Mouse (Mus musculus) gonadal fat pad, adult 2 months (tissue): Measurements from ENCODE around the gene L3mbtl1. TPM values are rescaled to one million over a fixed set of nuclear protein-coding genes. Genes with fewer than 3 reads are reported as not detected.

Experiments
- DNase-seq: peaks from one replicate; pipeline ENCODE4 v3.0.0-alpha.2; 2012; ENCODE audit warnings: low read depth
- polyA plus RNA-seq: library from polyadenylated mRNA; depleted of rRNA; stranded (reverse); fragments of >200 nt; gene quantifications from 2 replicates; pipeline ENCODE4 v1.2.3, GENCODE M21; 2012; rRNA removed

L3mbtl1 gene
- polyA plus RNA-seq, 1 experiment, result 0.46 TPM

- DNase-seq, result no peak
These were observed 50.8 kb downstream of the L3mbtl1 start for GRCm38 (mm10) chr2:162993881-162994616.

GRCm38 (mm10) chr2:162998528-162999230 lies 55.4 kb downstream of the L3mbtl1 start:
- DNase-seq, result no peak

GRCm38 (mm10) chr2:162999744-163000143 lies 56.5 kb downstream of the L3mbtl1 start:
- no peak for DNase-seq

- DNase-seq, result no peak
These were observed 57.8 kb downstream of the L3mbtl1 start for GRCm38 (mm10) chr2:163001071-163001470.

- no peak for DNase-seq
These were observed 64.0 kb downstream of the L3mbtl1 start for GRCm38 (mm10) chr2:163007299-163007698.

GRCm38 (mm10) chr2:163016916-163017743 lies 73.9 kb downstream of the L3mbtl1 start, which contains the start of gene Ift52:
TSS of gene Ift52 (plus strand) at chr2:163017354.
- peak; percentile 38 for DNase-seq

Other genes starting within 250 kb of the L3mbtl1 start
- gene Srsf6, start 11.9 kb upstream of the L3mbtl1 start, polyA plus RNA-seq, result 78.1 and 85.3 TPM in 2 replicates
- gene Sgk2, start 43.9 kb downstream of the L3mbtl1 start, polyA plus RNA-seq, result 0.09 and 0.12 TPM in 2 replicates
- gene Ift52, start 73.9 kb downstream of the L3mbtl1 start, polyA plus RNA-seq, result 34.3 and 35.2 TPM in 2 replicates
- gene Mybl2, start 111.2 kb downstream of the L3mbtl1 start, polyA plus RNA-seq, result 1.7 and 2.2 TPM in 2 replicates
- 1.0 and 1.3 TPM in 2 replicates for gene Gtsf1l, start 144.4 kb downstream of the L3mbtl1 start, polyA plus RNA-seq